Mouse (Mus musculus) MEL (cell line): Measurements from ENCODE around the gene Siah1a.

Experiments
- CTCF ChIP-seq, 3 experiments: IDR thresholded peaks in 2 of 3; conservative IDR thresholded peaks in 1 of 3; 2 replicates each; pipeline ENCODE4 v1.5.1; 2011 to 2012; ENCODE audit warnings: low read length in 3 of 3, low read depth in 2 of 3, mild to moderate bottlenecking in 2 of 3, improper control_type of control experiment in 1 of 3, inconsistent platforms in 1 of 3, mixed read lengths in 1 of 3, moderate library complexity in 1 of 3; ENCODE audit not compliant: control insufficient read depth in 1 of 3, insufficient read depth in 1 of 3, poor library complexity in 1 of 3, severe bottlenecking in 1 of 3
- POLR2A ChIP-seq, 2 experiments: IDR thresholded peaks; 2 replicates each; pipeline ENCODE4 v1.6.1; 2011 to 2012; ENCODE audit warnings: low read length in 2 of 2, mild to moderate bottlenecking in 2 of 2, control low read depth in 1 of 2, improper control_type of control experiment in 1 of 2, low read depth in 1 of 2, moderate library complexity in 1 of 2; ENCODE audit not compliant: control insufficient read depth in 1 of 2, insufficient read depth in 1 of 2, poor library complexity in 1 of 2

GRCm38 (mm10) chr8:86730860-86731259, 14.9 kb downstream of the Siah1a start:
- no peak for TF ChIP-seq POLR2A (IDR thresholded peaks at IDR 0.05; ENCODE audit: control insufficient read depth in 1 of 2, insufficient read depth in 1 of 2, low read depth in 1 of 2, low read length in 2 of 2, poor library complexity in 1 of 2)
- TF ChIP-seq CTCF (IDR thresholded peaks at IDR 0.05 in 2 of 3, conservative IDR thresholded peaks at IDR 0.05 in 1 of 3; ENCODE audit: control insufficient read depth in 1 of 3, insufficient read depth in 1 of 3, low read depth in 2 of 3, low read length in 3 of 3, poor library complexity in 1 of 3, severe bottlenecking in 1 of 3): no peak
